15 mouse cellular contexts compared by ENCODE assay signal in genomic region chr8:22143764-22144491, GRCm38 (mm10). TPM values are rescaled to one million over a fixed set of nuclear protein-coding genes. Genes with fewer than 3 reads are reported as not detected.
A peak's percentile ranks its signal among the peaks of the same experiment; 100 is the strongest.
DNase-seq lines count a peak whose midpoint lies in the region; ATAC-seq and TF ChIP-seq lines count a peak whose summit lies in the region.
"Had no signal": no experiment of that assay in that cellular context is flagged by ENCODE, and none has a peak within 500 bp of the region (broad histone marks: within the 10 kb centered on the region; RNA-seq: fewer than 3 reads in every experiment).

No protein-coding gene starts in this region.

- WGBS in heart, embryonic 14.5 days = 23% methylated on average over 1 of the region's 1 CpGs
- 71% methylated on average over 1 of the region's 1 CpGs for WGBS in stomach, embryonic 15.5 days
- WGBS in stomach, postnatal 0 days = 75% methylated on average over 1 of the region's 1 CpGs

- peak overlapping the region; percentile 37 to 49; a peak in 3 of 4 replicates for H3K27ac ChIP-seq in heart, embryonic 14.5 days (replicated peaks in 1 of 2; ENCODE audit: control insufficient read depth in 1 of 2, insufficient read depth in 1 of 2, low read depth in 2 of 2, low read length in 2 of 2)
- H3K27ac ChIP-seq in stomach, embryonic 15.5 days = no peak overlapping the region
- H3K27ac ChIP-seq in stomach, postnatal 0 days (replicated peaks) = no peak overlapping the region
- H3K27ac ChIP-seq: kidney, embryonic 15.5 days; limb, embryonic 12.5 days; midbrain, embryonic 12.5 days had no signal

- no peaks in the 10 kb centered on the region for H3K9me3 ChIP-seq in heart, embryonic 14.5 days (ENCODE audit: control insufficient read depth, low read length)
- no peaks in the 10 kb centered on the region for H3K9me3 ChIP-seq in stomach, embryonic 15.5 days
- H3K9me3 ChIP-seq in stomach, postnatal 0 days (ENCODE audit: control insufficient read depth, low read length) = no peaks in the 10 kb centered on the region
- H3K9me3 ChIP-seq: kidney, embryonic 15.5 days; limb, embryonic 12.5 days; midbrain, embryonic 12.5 days had no signal

- no peak overlapping the region for H3K4me3 ChIP-seq in heart, embryonic 14.5 days (ENCODE audit: control insufficient read depth in 1 of 2, insufficient read depth in 1 of 2, low read depth in 1 of 2, low read length in 2 of 2)
- H3K4me3 ChIP-seq in stomach, embryonic 15.5 days (replicated peaks) = no peak overlapping the region
- no peak overlapping the region for H3K4me3 ChIP-seq in stomach, postnatal 0 days (ENCODE audit: low read depth, low read length)
- H3K4me3 ChIP-seq: kidney, embryonic 15.5 days; limb, embryonic 12.5 days; midbrain, embryonic 12.5 days had no signal

- H3K36me3 ChIP-seq in heart, embryonic 14.5 days (ENCODE audit: control insufficient read depth, insufficient read depth, low read length) = peaks cover 19% of the 10 kb centered on the region
- no peaks in the 10 kb centered on the region; the same call in 1 of the 2 replicates for H3K36me3 ChIP-seq in stomach, embryonic 15.5 days
- H3K36me3 ChIP-seq in stomach, postnatal 0 days (ENCODE audit: control insufficient read depth, insufficient read depth, low read length) = peaks cover 2% of the 10 kb centered on the region; the same call in 1 of the 2 replicates

- peak; percentile 86 for ATAC-seq in cerebellum, adult (ENCODE audit: insufficient number of reproducible peaks, low FRiP score, low TSS enrichment)
- ATAC-seq in heart, embryonic 14.5 days (ENCODE audit: insufficient number of reproducible peaks, insufficient read depth, low FRiP score, low read depth) = no peak
- peak; percentile 35; the same call in 1 of the 2 replicates for ATAC-seq in stomach, embryonic 15.5 days (ENCODE audit: insufficient read depth, low FRiP score, low read depth)
- ATAC-seq in stomach, postnatal 0 days (ENCODE audit: low FRiP score, low TSS enrichment) = no peak
- ATAC-seq in megakaryocyte-erythroid progenitor cell, adult 5-6 weeks (replicated peaks; ENCODE audit: low FRiP score, low TSS enrichment, poor library complexity, severe bottlenecking) = peak; percentile 96

- H3K4me1 ChIP-seq in heart, embryonic 14.5 days (ENCODE audit: control insufficient read depth in 2 of 2, insufficient read depth in 2 of 2, low read length in 2 of 2) = peaks cover 0 to 3% of the 10 kb centered on the region in 2 experiments; a peak in 1 of 4 replicates
- no peaks in the 10 kb centered on the region for H3K4me1 ChIP-seq in stomach, embryonic 15.5 days
- H3K4me1 ChIP-seq in stomach, postnatal 0 days (replicated peaks; ENCODE audit: control insufficient read depth, insufficient read depth) = no peaks in the 10 kb centered on the region
- H3K4me1 ChIP-seq: limb, embryonic 12.5 days; midbrain, embryonic 12.5 days had no signal

- TF ChIP-seq EP300 in stomach, postnatal 0 days (optimal IDR thresholded peaks at IDR 0.05) = no peak

- DNase-seq in cerebellum, postnatal 36 days = no peak
- DNase-seq in heart, adult 18-20 months = no peak
- no peak for DNase-seq in stomach, postnatal 0 days (ENCODE audit: low spot score)
- no peak for DNase-seq in urinary bladder, postnatal 10 days (ENCODE audit: low spot score)
- DNase-seq: adrenal gland, postnatal 10 days; lung, postnatal 14 days had no signal

- no peak for TF ChIP-seq CTCF in stomach, postnatal 0 days (IDR thresholded peaks at IDR 0.05; ENCODE audit: low read depth)

- H3K27me3 ChIP-seq in heart, embryonic 14.5 days (ENCODE audit: control insufficient read depth, insufficient read depth, low read length) = no peaks in the 10 kb centered on the region
- H3K27me3 ChIP-seq in stomach, embryonic 15.5 days (replicated peaks) = no peaks in the 10 kb centered on the region
- no peaks in the 10 kb centered on the region for H3K27me3 ChIP-seq in stomach, postnatal 0 days (ENCODE audit: control insufficient read depth, insufficient read depth, low read length)
- H3K27me3 ChIP-seq: kidney, embryonic 15.5 days; limb, embryonic 12.5 days; midbrain, embryonic 12.5 days had no signal

- no peak overlapping the region for H3K4me2 ChIP-seq in heart, embryonic 14.5 days (ENCODE audit: low read length)
- H3K4me2 ChIP-seq in stomach, embryonic 15.5 days = no peak overlapping the region
- no peak overlapping the region for H3K4me2 ChIP-seq in stomach, postnatal 0 days (replicated peaks; ENCODE audit: low read depth)
- H3K4me2 ChIP-seq: kidney, embryonic 15.5 days; limb, embryonic 12.5 days; midbrain, embryonic 12.5 days had no signal

- H3K9ac ChIP-seq in heart, embryonic 14.5 days (ENCODE audit: low read length) = no peak overlapping the region
- H3K9ac ChIP-seq in stomach, embryonic 15.5 days = no peak overlapping the region
- H3K9ac ChIP-seq in stomach, postnatal 0 days (ENCODE audit: low read length) = no peak overlapping the region
- H3K9ac ChIP-seq: kidney, embryonic 15.5 days; limb, embryonic 12.5 days; midbrain, embryonic 12.5 days had no signal

RNA-seq across cellular contexts. Expression of gene Nek5, which starts 19.1 kb away (rescaled TPM):
- polyA plus RNA-seq in heart, embryonic 14.5 days (2014; fragmentation: Nextera tagmentation; extraction: Ambion mirVana) = 0.20 and 0.30 TPM in 2 replicates
- under 1 TPM in 1 of 2 experiments, not detected in 1; 0.33 TPM for total RNA-seq in heart, adult 18-20 months (2021)
- 0.27 and 0.39 TPM in 2 replicates for polyA plus RNA-seq in stomach, embryonic 15.5 days (2015; fragmentation: Nextera tagmentation; extraction: Ambion mirVana)
- polyA plus RNA-seq in stomach, postnatal 0 days (2015; fragmentation: Nextera tagmentation; extraction: Ambion mirVana) = 0.21 and 0.23 TPM in 2 replicates
- not detected in 2 replicates for total RNA-seq in megakaryocyte-erythroid progenitor cell, adult 5-6 weeks (2014; fragmentation: Nextera tagmentation)
- not detected in 2 replicates for total RNA-seq in megakaryocyte-erythroid progenitor cell, adult 5-6 weeks (2017)
- total RNA-seq: gastrocnemius, postnatal 4 days; left cerebral cortex, adult 18-20 months had no signal

RNA-seq across cellular contexts. Expression of gene Nek3, which starts 22.3 kb away (rescaled TPM):
- polyA plus RNA-seq in heart, embryonic 14.5 days (2014; fragmentation: Nextera tagmentation; extraction: Ambion mirVana) = 5.1 and 5.6 TPM in 2 replicates
- 1 to 10 TPM; 1.9 to 2.2 TPM for total RNA-seq in heart, adult 18-20 months (2021)
- polyA plus RNA-seq in stomach, embryonic 15.5 days (2015; fragmentation: Nextera tagmentation; extraction: Ambion mirVana) = 4.7 and 5.5 TPM in 2 replicates
- polyA plus RNA-seq in stomach, postnatal 0 days (2015; fragmentation: Nextera tagmentation; extraction: Ambion mirVana) = 2.6 TPM in 2 replicates
- 0.25 and 1.9 TPM in 2 replicates for total RNA-seq in megakaryocyte-erythroid progenitor cell, adult 5-6 weeks (2014; fragmentation: Nextera tagmentation)
- total RNA-seq in megakaryocyte-erythroid progenitor cell, adult 5-6 weeks (2017) = 2.0 and 5.9 TPM in 2 replicates

RNA-seq across cellular contexts. Expression of gene Ckap2, which starts 41.7 kb away (rescaled TPM):
- polyA plus RNA-seq in heart, embryonic 14.5 days (2014; fragmentation: Nextera tagmentation; extraction: Ambion mirVana) = 34.9 and 36.5 TPM in 2 replicates
- total RNA-seq in heart, adult 18-20 months (2021) = under 1 TPM; 0.13 to 0.74 TPM
- polyA plus RNA-seq in stomach, embryonic 15.5 days (2015; fragmentation: Nextera tagmentation; extraction: Ambion mirVana) = 42.1 and 50.1 TPM in 2 replicates
- polyA plus RNA-seq in stomach, postnatal 0 days (2015; fragmentation: Nextera tagmentation; extraction: Ambion mirVana) = 14.7 and 17.0 TPM in 2 replicates
- 31.5 and 49.4 TPM in 2 replicates for total RNA-seq in megakaryocyte-erythroid progenitor cell, adult 5-6 weeks (2014; fragmentation: Nextera tagmentation)
- 48.3 and 50.1 TPM in 2 replicates for total RNA-seq in megakaryocyte-erythroid progenitor cell, adult 5-6 weeks (2017)

RNA-seq across cellular contexts. Expression of gene Vps36, which starts 48.7 kb away (rescaled TPM):
- 22.4 and 24.2 TPM in 2 replicates for polyA plus RNA-seq in heart, embryonic 14.5 days (2014; fragmentation: Nextera tagmentation; extraction: Ambion mirVana)
- 10 to 100 TPM; 26.7 to 29.0 TPM for total RNA-seq in heart, adult 18-20 months (2021)
- polyA plus RNA-seq in stomach, embryonic 15.5 days (2015; fragmentation: Nextera tagmentation; extraction: Ambion mirVana) = 41.9 and 44.0 TPM in 2 replicates
- 29.4 and 30.8 TPM in 2 replicates for polyA plus RNA-seq in stomach, postnatal 0 days (2015; fragmentation: Nextera tagmentation; extraction: Ambion mirVana)
- total RNA-seq in megakaryocyte-erythroid progenitor cell, adult 5-6 weeks (2014; fragmentation: Nextera tagmentation) = 30.9 and 31.8 TPM in 2 replicates
- 30.4 and 38.4 TPM in 2 replicates for total RNA-seq in megakaryocyte-erythroid progenitor cell, adult 5-6 weeks (2017)

Comparison
In these comparisons a context has a peak if more than half of its experiments do, and no peak if none do; other contexts are left out.
1. ATAC-seq: peak in cerebellum, adult (single experiment), stomach, embryonic 15.5 days (single experiment) and megakaryocyte-erythroid progenitor cell, adult 5-6 weeks (single experiment); none in heart, embryonic 14.5 days (single experiment) and stomach, postnatal 0 days (single experiment).
2. H3K27ac ChIP-seq: peak in heart, embryonic 14.5 days (2 of 2); none in stomach, embryonic 15.5 days (single experiment) and stomach, postnatal 0 days (single experiment).